Mouse (Mus musculus) cerebral cortex, adult 2 months (tissue): ENCODE data around the gene Tceal1.

Experiments
- WGBS: fragments of 180-500 bp; shearing (Covaris S2); methylation state at CpG from one replicate; pipeline ENCODE4 v1.1.7; 2018; 5-methylcytosine and 5-hydroxymethylcytosine counted together

The Tceal1 gene

GRCm38 (mm10) chrX:136707446-136708167 is at the start of gene Tceal1:
TSS of gene Tceal1 (plus strand) at chrX:136707982.
- 3% methylated on average over 15 of the region's 15 CpGs for WGBS

- WGBS: 1% methylated on average over 20 of the region's 20 CpGs
Observed at GRCm38 (mm10) chrX:136666281-136666706, 41.5 kb upstream of the Tceal1 start.

- WGBS: 3% methylated on average over 17 of the region's 24 CpGs
Observed at GRCm38 (mm10) chrX:136666762-136667464, 40.9 kb upstream of the Tceal1 start.

- 53% methylated on average over 2 of the region's 2 CpGs for WGBS
Observed at GRCm38 (mm10) chrX:136668794-136669193, 39.0 kb upstream of the Tceal1 start.

GRCm38 (mm10) chrX:136680989-136681388 is 26.8 kb upstream of the Tceal1 start:
- WGBS: 70% methylated on average over 3 of the region's 3 CpGs

- 44% methylated on average over 3 of the region's 3 CpGs for WGBS
Observed at GRCm38 (mm10) chrX:136691606-136692293, 16.0 kb upstream of the Tceal1 start.

GRCm38 (mm10) chrX:136692294-136692675 is 15.5 kb upstream of the Tceal1 start:
- 59% methylated on average over 4 of the region's 4 CpGs for WGBS

- WGBS: 81% methylated on average over 5 of the region's 5 CpGs
Observed at GRCm38 (mm10) chrX:136693196-136693595, 14.6 kb upstream of the Tceal1 start.

- 2% methylated on average over 18 of the region's 18 CpGs for WGBS
Observed at GRCm38 (mm10) chrX:136708168-136708681, 443 bp downstream of the Tceal1 start.

GRCm38 (mm10) chrX:136708782-136709181 is 1.0 kb downstream of the Tceal1 start:
- 7% methylated on average over 14 of the region's 14 CpGs for WGBS

- 37% methylated on average over 3 of the region's 3 CpGs for WGBS
Observed at GRCm38 (mm10) chrX:136714742-136715474, 7.1 kb downstream of the Tceal1 start.

- WGBS: 56% methylated on average over 4 of the region's 4 CpGs
Observed at GRCm38 (mm10) chrX:136732016-136732415, 24.2 kb downstream of the Tceal1 start.

GRCm38 (mm10) chrX:136740087-136740790 is 32.5 kb downstream of the Tceal1 start:
- 5% methylated on average over 15 of the region's 15 CpGs for WGBS

- 5% methylated on average over 39 of the region's 39 CpGs for WGBS
Observed at GRCm38 (mm10) chrX:136740791-136741650, 33.2 kb downstream of the Tceal1 start.

GRCm38 (mm10) chrX:136741651-136742201 is 33.9 kb downstream of the Tceal1 start:
- WGBS: 8% methylated on average over 40 of the region's 46 CpGs

- 6% methylated on average over 10 of the region's 10 CpGs for WGBS
Observed at GRCm38 (mm10) chrX:136742241-136742640, 34.5 kb downstream of the Tceal1 start.

GRCm38 (mm10) chrX:136742661-136743103 is 34.9 kb downstream of the Tceal1 start:
- WGBS: 4% methylated on average over 5 of the region's 5 CpGs

GRCm38 (mm10) chrX:136743459-136743858 is 35.7 kb downstream of the Tceal1 start, which contains the start of gene Morf4l2:
TSS of gene Morf4l2 (minus strand) at chrX:136743690.
- 93% methylated on average over 12 of the region's 12 CpGs for WGBS

- 56% methylated on average over 8 of the region's 8 CpGs for WGBS
Observed at GRCm38 (mm10) chrX:136744663-136745062, 36.9 kb downstream of the Tceal1 start.
